Mouse (Mus musculus) hindbrain, embryonic 10.5 days (tissue): Measurements from ENCODE around the gene Hba-x. TPM values are rescaled to one million over a fixed set of nuclear protein-coding genes. Genes with fewer than 3 reads are reported as not detected.
"Not testable (repeated sequence)": the region's sequence is repeated elsewhere in the genome, so short reads cannot be mapped to it uniquely, and the experiment has no call there.

Source experiments
- DNase-seq: peaks from one replicate; pipeline ENCODE4 v3.0.0-alpha.2; 2017; ENCODE audit warnings: low spot score
- H3K27ac ChIP-seq: fragments of 300-500 bp; sonication (generic); 2 replicates; pipeline ENCODE4 v1.5.1; 2016; ENCODE audit warnings: mild to moderate bottlenecking, moderate library complexity
- H3K27me3 ChIP-seq: fragments of 300-500 bp; sonication (generic); 2 replicates; pipeline ENCODE4 v1.6.1; 2016; ENCODE audit warnings: mild to moderate bottlenecking; ENCODE audit not compliant: poor library complexity, insufficient read depth, severe bottlenecking
- H3K36me3 ChIP-seq: fragments of 300-500 bp; sonication (generic); 2 replicates; pipeline ENCODE4 v1.6.1; 2016; ENCODE audit warnings: mild to moderate bottlenecking, moderate library complexity
- H3K4me1 ChIP-seq: fragments of 300-500 bp; sonication (generic); replicated peaks from 2 replicates; pipeline ENCODE4 v1.6.1; 2016; ENCODE audit warnings: mild to moderate bottlenecking
- H3K4me3 ChIP-seq: fragments of 300-500 bp; sonication (generic); 2 replicates; pipeline ENCODE4 v1.5.1; 2016; ENCODE audit warnings: mild to moderate bottlenecking, moderate library complexity
- H3K9me3 ChIP-seq: fragments of 300-500 bp; sonication (generic); 2 replicates; pipeline ENCODE4 v1.6.1; 2016; ENCODE audit warnings: mild to moderate bottlenecking, moderate library complexity
- WGBS: fragments of 180-500 bp; shearing (Covaris S2); methylation state at CpG from one replicate; pipeline ENCODE4 v1.1.7; 2016; 5-methylcytosine and 5-hydroxymethylcytosine counted together
- polyA plus RNA-seq: library from polyadenylated mRNA; unstranded; fragments of >200 nt; fragmentation: Nextera tagmentation; extraction: Ambion mirVana; gene quantifications from 2 replicates; pipeline ENCODE4 v1.2.1, GENCODE M21; 2016

The Hba-x gene
- polyA plus RNA-seq, 1 experiment from 2014 or later: 3,546 TPM

DNA sequence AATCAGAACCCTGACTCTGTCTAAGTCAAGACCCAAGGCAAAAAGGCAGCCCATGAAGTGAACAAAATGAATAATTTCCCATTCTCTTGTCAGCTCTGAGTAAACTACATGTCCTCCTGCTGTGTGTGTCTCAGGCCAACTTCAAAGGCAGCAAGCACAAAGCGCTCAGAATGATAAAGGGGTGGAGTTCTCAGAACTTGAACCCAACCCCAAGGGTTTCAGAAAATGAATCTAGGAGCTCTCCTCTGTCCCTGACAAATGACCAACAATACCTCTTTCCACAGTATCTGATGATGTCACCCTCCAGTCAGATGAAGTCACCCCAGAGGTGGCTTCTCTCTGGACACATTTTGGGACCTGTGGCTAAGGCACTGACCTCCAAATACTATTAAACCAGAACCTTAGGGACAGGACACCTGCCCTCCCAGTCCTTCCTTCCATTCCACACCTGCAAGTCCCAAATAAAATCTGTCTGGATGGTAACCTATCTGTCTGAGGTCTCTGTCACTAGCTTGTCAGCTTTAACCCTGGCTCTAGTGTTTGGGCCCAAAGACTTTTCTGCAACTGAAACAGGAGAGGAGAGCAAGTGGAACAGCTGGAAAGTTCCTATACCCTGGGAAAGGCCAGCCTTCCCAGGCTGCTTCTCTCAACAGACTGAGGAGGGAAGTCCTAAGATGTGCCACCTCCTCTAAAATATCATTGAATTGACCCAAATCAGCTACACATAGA is 5.4 kb downstream of the Hba-x start:
- no peaks in the 10 kb centered on the region for H3K9me3 ChIP-seq
- H3K4me1 ChIP-seq: no peaks in the 10 kb centered on the region
- peaks cover 20% of the 10 kb centered on the region for H3K27me3 ChIP-seq
- 70% methylated on average over 1 of the region's 1 CpGs for WGBS
- no peak for DNase-seq
- H3K4me3 ChIP-seq: no peak overlapping the region
- H3K36me3 ChIP-seq: no peaks in the 10 kb centered on the region
- H3K27ac ChIP-seq: no peak overlapping the region

GRCm38 (mm10) chr11:32283091-32283777 is 7.0 kb downstream of the Hba-x start, which contains the start of gene Hba-a1:
Gene Hba-a1 (plus strand): TSS chr11:32283511.
- WGBS: 54% methylated on average over 1 of the region's 5 CpGs
- not testable (repeated sequence) for H3K36me3 ChIP-seq, H3K27ac ChIP-seq, DNase-seq, H3K4me3 ChIP-seq, H3K9me3 ChIP-seq, H3K4me1 ChIP-seq
- H3K27me3 ChIP-seq: peaks cover 17% of the 10 kb centered on the region

- H3K4me3 ChIP-seq: not testable (repeated sequence)
These were observed 8.4 kb downstream of the Hba-x start for GRCm38 (mm10) chr11:32284582-32284981.

DNA sequence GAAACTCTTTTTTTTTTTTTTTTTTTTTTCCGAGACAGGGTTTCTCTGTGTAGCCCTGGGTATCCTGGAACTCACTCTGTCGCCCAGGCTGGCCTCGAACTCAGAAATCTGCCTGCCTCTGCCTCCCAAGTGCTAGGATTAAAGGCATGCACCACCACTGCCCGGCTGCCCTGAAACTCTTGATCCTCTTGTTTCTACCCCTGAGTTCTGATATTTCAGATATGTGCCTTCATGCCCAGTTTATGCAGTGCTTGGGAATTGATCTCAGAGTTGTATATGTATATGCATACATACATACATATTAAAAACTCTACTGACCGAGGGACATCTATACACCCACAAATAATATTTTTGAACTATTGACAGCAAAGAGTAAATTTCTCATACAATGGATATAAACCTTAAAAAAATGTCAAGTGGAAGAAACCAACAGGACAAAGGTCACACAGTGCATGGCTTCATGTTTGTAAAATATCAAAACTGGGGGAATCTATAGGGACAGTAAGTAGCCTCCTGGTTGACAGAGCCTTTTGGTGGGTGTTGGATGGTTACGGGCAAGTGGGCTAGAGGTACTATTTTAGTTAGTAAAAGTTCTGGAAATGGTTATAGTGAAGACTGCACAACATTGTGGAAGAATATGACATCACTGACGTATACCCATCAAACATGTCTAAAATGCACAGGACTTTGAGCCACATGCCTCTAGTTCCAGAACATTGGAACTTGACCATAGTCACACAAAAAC is 9.0 kb downstream of the Hba-x start:
- H3K4me3 ChIP-seq: no peak overlapping the region
- peaks cover 16% of the 10 kb centered on the region for H3K27me3 ChIP-seq
- no peaks in the 10 kb centered on the region for H3K4me1 ChIP-seq
- WGBS: 79% methylated on average over 7 of the region's 7 CpGs
- no peaks in the 10 kb centered on the region for H3K36me3 ChIP-seq
- no peak overlapping the region for H3K27ac ChIP-seq
- no peak for DNase-seq
- no peaks in the 10 kb centered on the region for H3K9me3 ChIP-seq

More at GRCm38 (mm10) chr11:32284582-32284981, 8.4 kb downstream of the Hba-x start:
- peaks cover 16% of the 10 kb centered on the region for H3K27me3 ChIP-seq
- not testable (repeated sequence) for H3K9me3 ChIP-seq, H3K36me3 ChIP-seq, H3K27ac ChIP-seq, DNase-seq, H3K4me1 ChIP-seq
- WGBS: 71% methylated on average over 2 of the region's 2 CpGs

DNA sequence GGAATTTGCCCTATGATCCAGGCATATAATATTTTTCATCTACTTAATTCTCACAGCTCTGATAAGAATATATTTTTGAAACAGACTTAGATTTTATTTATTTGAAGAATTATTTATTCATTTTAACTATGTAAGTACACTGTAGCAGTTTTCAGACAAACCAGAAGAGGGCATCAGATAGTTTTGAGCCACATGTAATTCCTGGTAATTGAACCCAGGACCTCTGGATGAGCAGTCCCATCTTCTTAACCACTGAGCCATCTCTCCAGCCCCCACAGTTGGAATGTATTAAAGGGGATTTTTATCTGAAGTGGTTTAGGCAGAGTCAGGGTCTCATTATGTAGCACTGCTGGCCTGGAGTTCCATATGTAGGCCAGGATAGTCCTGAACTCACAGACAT is 9.7 kb downstream of the Hba-x start:
- not testable (repeated sequence) for DNase-seq, H3K4me1 ChIP-seq, H3K36me3 ChIP-seq, H3K9me3 ChIP-seq, H3K4me3 ChIP-seq, H3K27ac ChIP-seq
- peaks cover 16% of the 10 kb centered on the region for H3K27me3 ChIP-seq

DNA sequence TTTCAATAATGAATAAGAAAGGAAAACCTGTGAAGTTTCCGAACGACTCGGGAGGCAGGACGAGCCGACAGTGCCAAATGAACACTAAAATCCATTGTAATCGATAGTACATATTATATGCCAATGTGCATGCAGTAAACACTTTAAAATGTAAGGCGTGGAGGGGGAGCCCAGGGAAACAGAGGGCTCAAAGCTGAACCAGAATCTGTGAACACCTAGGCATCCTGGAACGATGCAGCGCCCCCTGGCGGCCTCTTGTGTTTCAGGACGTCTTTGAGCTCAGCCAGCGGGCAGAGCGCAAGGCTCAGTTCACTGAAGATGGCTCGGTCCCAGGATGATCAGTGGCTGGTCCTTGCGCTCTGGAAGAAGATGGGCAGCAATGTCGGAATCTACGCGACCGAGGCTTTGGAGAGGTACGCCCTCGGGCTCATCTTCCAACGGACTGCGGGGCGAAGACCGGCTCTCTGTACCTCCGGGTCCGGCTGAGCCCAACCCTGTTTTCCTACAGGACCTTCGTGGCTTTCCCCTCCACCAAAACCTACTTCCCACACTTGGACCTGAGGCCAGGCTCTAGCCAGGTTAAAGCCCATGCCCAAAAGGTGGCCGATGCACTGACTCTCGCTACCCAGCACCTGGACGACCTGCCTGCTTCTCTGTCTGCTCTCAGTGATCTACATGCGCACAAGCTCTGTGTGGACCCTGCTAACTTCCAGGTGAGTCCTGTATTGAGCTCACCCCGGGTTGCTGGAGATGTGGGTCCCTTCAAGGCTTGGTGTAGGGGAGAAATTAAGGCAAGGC is 10.7 kb downstream of the Hba-x start, which contains the start of gene Hbq1b:
TSS of gene Hbq1b (plus strand) at position 271 of the 798 bp plus-strand sequence.
- H3K27ac ChIP-seq: 0 out of 2 replicates have a peak within 1 kb of the TSS, but pooled peaks have one; percentile 45
- DNase-seq: peak; percentile 66
- not testable (repeated sequence) for H3K36me3 ChIP-seq, H3K4me1 ChIP-seq, H3K9me3 ChIP-seq
- peak within 1 kb of the TSS; percentile 43 for H3K4me3 ChIP-seq
- WGBS: 23% methylated on average over 31 of the region's 33 CpGs
- peaks cover 16% of the 10 kb centered on the region for H3K27me3 ChIP-seq

GRCm38 (mm10) chr11:32287493-32287825 is 11.3 kb downstream of the Hba-x start:
- DNase-seq: no peak
- H3K36me3 ChIP-seq: no peaks in the 10 kb centered on the region
- peaks cover 16% of the 10 kb centered on the region for H3K27me3 ChIP-seq
- H3K27ac ChIP-seq: no peak overlapping the region
- 72% methylated on average over 9 of the region's 9 CpGs for WGBS
- no peaks in the 10 kb centered on the region for H3K4me1 ChIP-seq
- H3K9me3 ChIP-seq: no peaks in the 10 kb centered on the region
- no peak overlapping the region for H3K4me3 ChIP-seq

- not testable (repeated sequence) for H3K4me3 ChIP-seq, H3K36me3 ChIP-seq, H3K9me3 ChIP-seq, DNase-seq, H3K27ac ChIP-seq, H3K4me1 ChIP-seq
- 83% methylated on average over 4 of the region's 4 CpGs for whole genome bisulfite sequencing
- H3K27me3 ChIP-seq: peaks cover 13% of the 10 kb centered on the region
These were observed 16.6 kb downstream of the Hba-x start for GRCm38 (mm10) chr11:32292819-32293218.

DNA sequence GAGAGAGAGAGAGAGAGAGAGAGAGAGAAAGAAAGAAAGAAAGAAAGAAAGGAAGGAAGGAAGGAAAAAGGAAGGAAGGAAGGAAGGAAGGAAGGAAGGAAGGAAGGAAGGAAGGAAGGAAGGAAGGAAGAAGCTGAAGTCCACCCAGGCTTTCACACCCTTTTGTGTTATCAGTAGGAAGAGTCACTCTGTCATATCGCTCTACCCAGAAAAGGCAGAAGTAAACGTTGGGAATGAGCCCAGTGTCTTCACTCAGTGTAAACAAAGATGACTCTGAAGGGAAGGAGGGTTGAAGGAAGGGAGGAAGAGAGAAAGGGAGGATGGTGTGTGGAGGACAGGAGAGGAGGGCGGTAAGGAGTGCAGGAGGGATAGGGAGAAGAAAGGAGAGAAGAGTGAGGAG is 17.3 kb downstream of the Hba-x start:
- H3K4me3 ChIP-seq, H3K9me3 ChIP-seq, H3K4me1 ChIP-seq, H3K36me3 ChIP-seq, H3K27ac ChIP-seq, DNase-seq, H3K27me3 ChIP-seq: not testable (repeated sequence)
- 77% methylated on average over 3 of the region's 3 CpGs for WGBS

DNA sequence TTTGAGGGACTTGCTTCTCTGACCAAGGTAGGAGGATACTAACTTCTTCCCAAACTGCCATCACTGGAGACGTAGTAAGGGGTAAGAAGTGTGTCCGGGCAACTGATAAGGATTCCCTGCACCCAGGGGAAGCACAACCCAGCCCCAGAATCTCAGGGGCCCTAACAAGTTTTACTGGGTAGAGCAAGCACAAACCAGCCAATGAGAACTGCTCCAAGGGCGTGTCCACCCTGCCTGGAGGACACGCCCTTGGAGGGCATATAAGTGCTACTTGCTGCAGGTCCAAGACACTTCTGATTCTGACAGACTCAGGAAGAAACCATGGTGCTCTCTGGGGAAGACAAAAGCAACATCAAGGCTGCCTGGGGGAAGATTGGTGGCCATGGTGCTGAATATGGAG is 20.0 kb downstream of the Hba-x start, which contains the start of gene Hba-a2:
TSS of gene Hba-a2 (plus strand) at position 287 of the 400 bp plus-strand sequence.
- H3K9me3 ChIP-seq, H3K4me3 ChIP-seq, H3K36me3 ChIP-seq, H3K27ac ChIP-seq, DNase-seq, H3K4me1 ChIP-seq: not testable (repeated sequence)
- WGBS: no CpG with 5 or more reads among the region's 4 CpGs
- H3K27me3 ChIP-seq: peaks cover 13% of the 10 kb centered on the region

GRCm38 (mm10) chr11:32297417-32297816 is 21.2 kb downstream of the Hba-x start:
- not testable (repeated sequence) for DNase-seq, H3K4me3 ChIP-seq, H3K27ac ChIP-seq, H3K4me1 ChIP-seq, H3K36me3 ChIP-seq, H3K9me3 ChIP-seq
- peaks cover 24% of the 10 kb centered on the region for H3K27me3 ChIP-seq
- 46% methylated on average over 2 of the region's 2 CpGs for WGBS

GRCm38 (mm10) chr11:32297866-32298531 is 21.8 kb downstream of the Hba-x start:
- WGBS: 89% methylated on average over 1 of the region's 1 CpGs

More at GRCm38 (mm10) chr11:32297866-32298531, 21.8 kb downstream of the Hba-x start:
- Histone ChIP-seq H3K9me3 (no peaks in the 10 kb centered on the region), H3K27me3 (peaks cover 25% of the 10 kb centered on the region), H3K27ac (no peak overlapping the region), H3K36me3 (no peaks in the 10 kb centered on the region), H3K4me1 (no peaks in the 10 kb centered on the region), H3K4me3 (no peak overlapping the region)
- no peak for DNase-seq
